Comparison of ENCODE assay signal across 7 mouse cellular contexts in genomic region chr6:52861928-52862327, GRCm38 (mm10).
A peak's percentile ranks its signal among the peaks of the same experiment; 100 is the strongest.
DNase-seq lines count a peak whose midpoint lies in the region; ATAC-seq and TF ChIP-seq lines count a peak whose summit lies in the region.

No protein-coding gene starts in this region.

- no peak for TF ChIP-seq CTCF in hindbrain, postnatal 0 days (IDR thresholded peaks at IDR 0.05; ENCODE audit: low read depth)

- no peaks in the 10 kb centered on the region for H3K36me3 ChIP-seq in midbrain, embryonic 13.5 days
- H3K36me3 ChIP-seq in midbrain, embryonic 10.5 days: no peaks in the 10 kb centered on the region
- no peaks in the 10 kb centered on the region for H3K36me3 ChIP-seq in hindbrain, postnatal 0 days (ENCODE audit: insufficient read depth, low read length)

- no peak overlapping the region for H3K4me3 ChIP-seq in midbrain, embryonic 13.5 days (replicated peaks)
- no peak overlapping the region for H3K4me3 ChIP-seq in midbrain, embryonic 10.5 days
- no peak overlapping the region for H3K4me3 ChIP-seq in hindbrain, postnatal 0 days (ENCODE audit: low read length)

- no peaks in the 10 kb centered on the region for H3K27me3 ChIP-seq in midbrain, embryonic 13.5 days
- H3K27me3 ChIP-seq in midbrain, embryonic 10.5 days (ENCODE audit: low read depth, poor library complexity, severe bottlenecking): no peaks in the 10 kb centered on the region
- H3K27me3 ChIP-seq in hindbrain, postnatal 0 days (ENCODE audit: insufficient read depth, low read length): no peaks in the 10 kb centered on the region

- H3K9ac ChIP-seq in midbrain, embryonic 13.5 days (replicated peaks): no peak overlapping the region
- H3K9ac ChIP-seq in hindbrain, postnatal 0 days (replicated peaks; ENCODE audit: low read length): no peak overlapping the region

- intact Hi-C loops in gastrocnemius, postnatal 14 days (cut with DNase I; ENCODE audit: low total_unique reads): no loop called here

- ATAC-seq in midbrain, embryonic 13.5 days: no peak
- ATAC-seq in hindbrain, postnatal 0 days: no peak

- peaks cover 59% of the 10 kb centered on the region for H3K4me1 ChIP-seq in midbrain, embryonic 13.5 days (replicated peaks)
- peaks cover 41% of the 10 kb centered on the region for H3K4me1 ChIP-seq in midbrain, embryonic 10.5 days
- peaks cover 29% of the 10 kb centered on the region for H3K4me1 ChIP-seq in hindbrain, postnatal 0 days (ENCODE audit: insufficient read depth, low read length)

- H3K4me2 ChIP-seq in midbrain, embryonic 13.5 days (replicated peaks): no peak overlapping the region
- no peak overlapping the region for H3K4me2 ChIP-seq in hindbrain, postnatal 0 days (ENCODE audit: low read depth, low read length)

- H3K27ac ChIP-seq in midbrain, embryonic 13.5 days: 0 out of 2 replicates have a peak overlapping the region, but pooled peaks have one; percentile 26
- no peak overlapping the region for H3K27ac ChIP-seq in midbrain, embryonic 10.5 days (replicated peaks)
- H3K27ac ChIP-seq in hindbrain, postnatal 0 days: peak overlapping the region; percentile 56; the same call in 1 of the 2 replicates

- 40% methylated on average over 7 of the region's 7 CpGs for WGBS in midbrain, embryonic 13.5 days
- WGBS in midbrain, embryonic 10.5 days: 72% methylated on average over 7 of the region's 7 CpGs
- 16% methylated on average over 7 of the region's 7 CpGs for WGBS in hindbrain, postnatal 0 days

- no peak for DNase-seq in midbrain, embryonic 10.5 days (ENCODE audit: low spot score)
- DNase-seq in gastrocnemius, postnatal 14 days: peak; percentile 71
- peak; percentile 50 for DNase-seq in hindbrain, postnatal 0 days (ENCODE audit: low spot score)
- DNase-seq in yolk sac, embryonic 10.5 days (ENCODE audit: low spot score): peak; percentile 18
- DNase-seq in frontal cortex, postnatal 25 days (ENCODE audit: low spot score in 2 of 2): no peak
- DNase-seq in frontal cortex, postnatal 36 days (ENCODE audit: low spot score in 2 of 2): no peak

- no peaks in the 10 kb centered on the region for H3K9me3 ChIP-seq in midbrain, embryonic 13.5 days
- no peaks in the 10 kb centered on the region for H3K9me3 ChIP-seq in midbrain, embryonic 10.5 days (replicated peaks)
- H3K9me3 ChIP-seq in hindbrain, postnatal 0 days (ENCODE audit: low read length): no peaks in the 10 kb centered on the region

Comparison
In these comparisons a context has a peak if more than half of its experiments do, and no peak if none do; other contexts are left out.
1. DNase-seq: peak in gastrocnemius, postnatal 14 days (single experiment), hindbrain, postnatal 0 days (single experiment) and yolk sac, embryonic 10.5 days (single experiment); none in midbrain, embryonic 10.5 days (single experiment), frontal cortex, postnatal 25 days (0 of 2) and frontal cortex, postnatal 36 days (0 of 2).